Mouse (Mus musculus) T-helper 2 cell (primary cell): ENCODE measurements around the gene Prdx5.

ENCODE experiments used
- in situ Hi-C: fragments of 300-600 bp; cut with MboI, MseI; formaldehyde crosslinking; loops from one replicate; pipeline ENCODE4 v1.15.1; 2025; ENCODE audit warnings: high pct_unique_total_duplicates

Prdx5 gene

GRCm38 (mm10) chr19:6909507-6910289, at the start of gene Prdx5, which contains the start of gene Trmt112:
Gene Prdx5, minus strand, starts transcription at chr19:6910106.
Gene Trmt112, plus strand, starts transcription at chr19:6909698.
- in situ Hi-C loops, result loop anchor here (5.0 kb wide), 2 partner anchors 52 to 68 kb away; partner anchors contain the start of genes Ccdc88b and Plcb3

DNA sequence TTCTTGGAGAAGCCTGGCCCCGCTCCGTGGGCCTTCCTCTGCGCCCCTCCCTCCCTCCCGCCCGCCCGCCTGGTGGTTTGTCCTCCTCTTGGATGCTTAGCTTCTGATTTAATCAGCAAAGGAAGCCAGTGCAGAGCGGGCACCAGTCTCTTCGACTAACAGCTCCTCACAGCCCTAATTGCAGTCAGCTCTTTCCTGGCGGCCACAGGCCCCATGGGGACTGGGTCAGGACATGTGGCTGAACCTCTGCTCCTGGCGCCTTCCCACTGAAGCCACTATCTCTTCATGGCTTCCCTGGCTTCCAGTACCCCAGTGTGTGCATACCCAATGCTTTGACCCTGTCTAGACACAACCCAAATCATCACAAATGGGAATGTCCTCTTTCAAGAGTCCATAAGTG, 46.6 kb upstream of the Prdx5 start:
- in situ Hi-C loops, result no loop called here

DNA sequence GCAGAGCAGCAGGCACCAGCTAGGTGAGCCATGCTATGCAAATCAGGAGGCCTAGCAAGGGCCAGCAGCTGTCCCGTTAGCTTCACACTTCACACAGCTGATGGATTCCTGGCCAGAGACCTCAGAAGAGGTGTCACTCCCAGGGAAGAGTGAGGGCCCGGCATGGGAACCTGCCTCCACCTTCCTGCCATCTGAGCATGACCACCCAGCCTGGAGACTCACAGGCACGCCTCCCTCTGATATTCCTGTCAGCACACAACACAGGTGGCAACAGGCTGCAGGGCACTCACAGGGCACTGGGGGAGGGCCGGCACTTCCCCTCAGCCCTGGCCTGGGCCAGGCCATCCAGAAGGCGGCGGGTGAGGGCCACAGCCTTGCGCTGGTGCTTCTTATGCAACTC, 45.5 kb upstream of the Prdx5 start:
- in situ Hi-C loops, result no loop called here

- in situ Hi-C loops, result no loop called here
These were observed 44.1 kb upstream of the Prdx5 start for GRCm38 (mm10) chr19:6954046-6954445.

GRCm38 (mm10) chr19:6952712-6953037, 42.8 kb upstream of the Prdx5 start:
- in situ Hi-C loops, result no loop called here

- in situ Hi-C loops, result no loop called here
These were observed 42.2 kb upstream of the Prdx5 start for GRCm38 (mm10) chr19:6951994-6952711.

DNA sequence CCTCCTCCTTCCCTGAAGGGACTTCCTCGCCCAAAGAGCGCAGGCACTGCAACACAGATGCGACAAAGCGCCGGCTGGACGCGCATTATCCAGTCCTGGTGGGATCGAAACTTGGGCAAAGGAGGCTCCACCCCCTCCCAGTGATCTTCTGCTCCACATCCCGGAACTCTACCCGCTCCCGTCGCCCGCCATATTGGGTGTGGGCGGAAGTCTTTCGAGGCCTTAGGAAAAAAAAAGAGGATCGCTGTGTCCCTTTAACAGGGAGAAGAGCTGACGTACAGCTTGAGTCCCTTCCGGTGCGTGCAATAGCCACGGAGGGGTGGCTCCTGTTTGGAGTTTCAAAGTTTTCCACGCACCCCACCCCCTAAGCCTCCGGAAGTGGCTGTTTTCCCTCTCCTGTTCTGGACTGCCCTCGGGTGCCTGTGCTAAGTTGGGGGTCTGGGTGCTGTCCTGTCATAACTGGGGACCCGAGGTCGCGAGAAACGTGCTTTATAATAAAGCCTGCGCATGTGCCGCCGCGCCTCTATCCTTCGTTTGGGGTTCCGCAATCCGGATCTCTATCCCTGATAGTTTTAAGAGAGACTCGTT, 41.6 kb upstream of the Prdx5 start:
- in situ Hi-C loops, result no loop called here

DNA sequence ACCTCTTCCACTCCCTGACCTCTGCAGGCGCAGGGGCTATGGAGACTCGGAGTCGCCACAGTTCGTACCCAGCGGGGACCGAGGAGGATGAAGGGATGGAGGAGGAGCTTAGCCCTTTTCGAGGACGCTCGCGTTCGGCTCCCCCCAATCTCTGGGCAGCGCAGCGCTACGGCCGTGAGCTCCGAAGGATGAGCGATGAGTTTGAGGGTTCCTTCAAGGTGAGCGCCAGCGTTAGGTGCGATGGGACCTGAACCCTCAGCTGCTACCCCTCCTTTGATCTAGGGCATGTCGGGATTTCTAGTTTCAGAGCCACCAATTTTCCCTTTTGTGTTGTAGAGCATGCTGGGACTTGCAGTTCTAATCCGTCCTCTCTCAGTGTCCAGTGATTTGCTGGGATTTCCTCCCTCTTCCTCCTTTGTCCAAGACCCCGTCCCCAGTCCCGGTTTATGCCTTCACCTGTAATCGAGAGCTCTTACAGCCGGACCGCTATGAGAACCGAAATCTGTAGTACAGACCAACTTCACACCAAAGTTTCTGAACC, 40.8 kb upstream of the Prdx5 start:
- in situ Hi-C loops, result no loop called here

DNA sequence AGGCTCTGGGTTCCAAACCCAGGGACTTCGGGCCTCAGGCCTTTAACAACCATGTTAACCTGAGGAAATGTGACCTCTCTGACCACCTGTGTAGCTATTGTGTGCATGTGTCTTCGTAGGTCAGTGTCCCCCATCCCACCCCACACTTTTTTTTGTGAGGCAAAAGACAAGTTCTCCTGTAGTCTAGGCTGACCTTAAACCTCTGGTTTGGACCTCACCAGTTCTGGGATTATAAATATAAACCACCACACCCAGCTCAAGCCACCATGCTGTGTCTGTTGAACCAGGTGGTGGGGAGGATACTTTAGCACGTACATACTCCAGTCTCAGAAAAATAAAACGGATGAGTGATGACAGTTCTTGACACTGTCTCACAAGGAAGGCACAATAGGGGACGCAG, 40.0 kb upstream of the Prdx5 start:
- in situ Hi-C loops, result no loop called here

DNA sequence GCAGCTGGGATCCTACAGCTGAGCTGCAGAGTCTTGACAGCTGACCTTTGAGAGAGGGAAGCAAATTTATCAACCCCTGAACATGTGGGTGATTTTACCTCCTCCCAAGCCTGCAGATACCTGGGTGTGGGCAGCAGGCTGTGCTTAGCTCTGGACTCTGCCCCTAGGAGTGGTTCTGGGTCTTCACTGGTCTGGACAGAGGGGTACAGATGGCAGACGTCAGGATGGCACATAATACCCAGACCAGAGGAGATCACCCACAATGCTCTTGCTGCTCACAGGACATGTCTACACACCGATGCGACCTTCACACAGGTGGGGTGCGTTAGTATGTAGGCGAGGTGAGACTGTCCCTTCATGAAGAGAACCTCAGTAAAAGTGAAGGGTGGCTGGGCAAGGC, 39.6 kb upstream of the Prdx5 start:
- in situ Hi-C loops, result no loop called here

GRCm38 (mm10) chr19:6948186-6948585, 38.3 kb upstream of the Prdx5 start:
- in situ Hi-C loops, result no loop called here

GRCm38 (mm10) chr19:6947742-6948141, 37.8 kb upstream of the Prdx5 start:
- in situ Hi-C loops, result no loop called here

- in situ Hi-C loops, result no loop called here
These were observed 33.8 kb upstream of the Prdx5 start for GRCm38 (mm10) chr19:6943709-6944108.

GRCm38 (mm10) chr19:6942764-6943163, 32.9 kb upstream of the Prdx5 start:
- in situ Hi-C loops, result no loop called here

- in situ Hi-C loops, result no loop called here
These were observed 32.4 kb upstream of the Prdx5 start, which contains the start of gene Gpr137 for GRCm38 (mm10) chr19:6942249-6942691. Gene Gpr137, minus strand, starts transcription at chr19:6942480.

DNA sequence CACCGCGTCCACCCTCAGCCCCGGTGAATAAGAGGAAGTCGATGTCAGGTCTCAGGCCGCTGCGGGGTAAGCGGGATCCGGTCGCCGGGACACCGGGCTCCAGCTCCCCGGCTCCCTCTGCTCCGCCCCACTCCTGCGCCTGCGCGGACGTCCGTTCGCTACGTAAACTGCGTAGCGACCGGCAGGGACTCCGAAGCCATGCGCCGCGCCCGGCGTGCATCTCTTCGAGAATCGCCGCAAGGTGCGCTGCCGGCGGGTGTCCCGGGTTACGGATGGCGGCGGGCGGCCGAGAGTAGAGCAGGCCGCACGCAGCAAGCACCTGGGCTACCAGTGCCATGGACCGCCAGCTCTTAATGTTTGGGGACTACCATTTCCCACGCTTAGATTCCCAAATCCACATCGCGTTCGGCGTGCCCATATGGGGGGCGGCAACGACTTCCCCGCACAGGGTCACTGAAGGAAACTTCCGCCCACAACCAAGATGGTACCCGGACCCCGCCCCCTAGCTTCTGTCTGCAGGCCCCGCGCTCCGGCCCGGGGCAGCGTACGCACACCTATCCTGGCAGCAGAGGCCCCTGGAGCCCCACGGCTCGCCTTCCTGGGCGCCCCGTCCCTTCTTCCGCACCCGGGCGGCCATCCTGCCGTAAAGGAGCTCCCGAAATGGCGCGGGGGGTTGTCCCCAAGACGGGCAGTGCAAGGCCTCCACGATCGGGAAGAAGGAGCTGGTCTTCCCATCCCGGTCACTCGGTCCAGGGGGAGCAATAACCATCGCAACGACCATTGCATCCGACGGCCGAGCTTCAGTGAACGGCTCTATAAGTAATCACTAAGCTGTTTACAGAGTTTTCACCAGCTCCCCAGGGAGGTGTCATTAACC, 31.7 kb upstream of the Prdx5 start, which contains the start of gene Bad:
Gene Bad, plus strand, starts transcription at position 490 of the 877 bp plus-strand sequence.
- in situ Hi-C loops, result no loop called here

GRCm38 (mm10) chr19:6940396-6941351, 30.8 kb upstream of the Prdx5 start:
- in situ Hi-C loops, result no loop called here

- in situ Hi-C loops, result loop anchor here (5.0 kb wide), 1 partner anchor 38 kb away; the partner anchor contains the start of gene Plcb3
These were observed 29.4 kb upstream of the Prdx5 start for GRCm38 (mm10) chr19:6939106-6940002.
